Mouse (Mus musculus) kidney, embryonic 15.5 days (tissue): ENCODE measurements around the gene Ckmt2. TPM values are rescaled to one million over a fixed set of nuclear protein-coding genes. Genes with fewer than 3 reads are reported as not detected.

ENCODE experiments used
- polyA plus RNA-seq: library from polyadenylated mRNA; unstranded; fragments of >200 nt; fragmentation: Nextera tagmentation; extraction: Ambion mirVana; gene quantifications from 2 replicates; pipeline ENCODE4 v1.2.1, GENCODE M21; 2015

The Ckmt2 gene
- polyA plus RNA-seq, 1 experiment from 2014 or later, result 0.78 TPM

Other genes with a start within 250 kb of the Ckmt2 start
- not detected in 2 replicates for gene Acot12, start 135.4 kb downstream of the Ckmt2 start, polyA plus RNA-seq
- 34.4 and 38.1 TPM in 2 replicates for gene Zcchc9, start 69.2 kb downstream of the Ckmt2 start, polyA plus RNA-seq